Mouse (Mus musculus): Measurements from ENCODE around the gene Fbxl15.

The Fbxl15 gene

DNA sequence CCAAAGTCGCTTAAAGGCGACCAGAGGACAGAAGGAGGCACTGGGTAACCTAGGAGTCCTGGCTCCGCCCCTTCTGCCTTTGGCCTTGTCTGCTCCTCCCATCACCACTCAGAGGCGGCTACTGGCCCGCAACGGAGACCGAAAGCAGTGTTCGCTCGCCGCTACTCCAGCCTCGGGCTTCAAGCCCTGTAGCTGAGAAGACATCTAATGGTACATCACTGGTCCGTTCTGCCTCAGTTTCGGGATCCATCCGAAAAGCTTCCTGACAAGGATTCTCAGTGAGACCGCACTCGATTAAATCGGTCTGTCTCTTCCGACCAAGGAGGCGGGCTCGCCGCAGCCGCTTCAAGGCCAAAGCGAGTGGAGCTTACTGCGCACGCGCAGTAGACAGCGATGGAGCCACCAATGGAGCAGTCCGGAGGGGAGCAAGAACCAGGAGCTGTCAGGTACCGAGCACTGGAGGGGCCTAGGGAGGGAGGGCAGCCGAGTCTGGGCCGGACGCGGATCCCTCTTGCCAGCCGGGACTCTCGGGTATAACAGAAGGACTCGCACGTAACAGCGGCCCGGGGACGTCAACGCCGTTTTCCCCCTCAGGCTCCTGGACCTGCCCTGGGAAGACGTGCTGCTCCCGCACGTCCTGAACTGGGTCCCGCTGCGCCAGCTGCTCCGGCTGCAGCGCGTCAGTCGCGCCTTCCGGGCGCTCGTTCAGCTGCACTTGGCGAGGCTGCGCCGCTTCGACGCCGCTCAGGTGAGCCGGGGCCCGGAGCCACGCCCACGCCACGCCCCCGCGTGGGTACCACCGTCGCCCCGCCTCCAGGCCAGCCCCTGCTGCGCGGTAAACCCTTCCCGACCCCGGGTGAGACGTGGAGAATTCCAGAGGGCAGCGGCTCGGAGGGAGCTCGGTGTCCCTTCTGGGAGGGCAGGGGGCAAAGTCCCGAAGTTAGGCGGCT is at the start of gene Fbxl15:
Gene Fbxl15 (plus strand): TSS at position 104 of the 950 bp plus-strand sequence.
- peak; percentile 96 for DNase-seq

DNA sequence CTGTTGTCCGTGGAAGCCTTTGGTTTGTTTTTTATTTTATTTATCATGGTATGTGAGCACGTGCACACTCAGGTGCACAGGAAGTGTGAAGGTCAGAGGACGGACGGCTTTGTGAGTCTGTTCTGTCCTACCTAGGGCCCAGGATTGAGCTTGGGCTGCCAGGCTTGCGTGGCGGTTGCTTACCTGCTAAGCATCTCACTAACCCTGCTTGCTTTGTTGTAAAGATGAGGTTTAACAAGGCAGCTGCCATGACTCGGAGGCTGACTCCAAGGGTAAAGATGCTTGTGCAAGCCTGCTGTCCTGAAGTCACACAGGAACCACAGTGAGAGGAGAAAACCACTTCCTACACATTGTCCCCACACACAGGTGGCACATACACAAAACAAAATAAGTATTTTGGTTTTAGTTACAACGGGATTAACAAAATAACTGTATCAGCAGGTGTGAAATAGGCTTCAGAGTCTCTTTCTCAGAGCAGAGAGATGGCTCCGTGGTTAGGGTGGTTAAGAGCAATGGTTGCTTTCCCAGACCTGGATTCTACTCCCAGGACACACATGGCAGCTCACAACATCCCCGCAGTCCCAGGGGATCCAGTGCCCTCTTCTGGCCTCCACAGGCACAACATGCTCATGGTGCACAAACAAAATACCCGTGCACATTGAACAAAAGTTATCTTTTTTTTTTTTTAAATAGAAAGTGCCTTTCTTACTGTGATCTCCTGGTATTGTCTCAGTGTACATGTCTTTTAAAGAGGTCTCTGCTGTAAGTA is 45.7 kb upstream of the Fbxl15 start:
- DNase-seq = no peak

DNA sequence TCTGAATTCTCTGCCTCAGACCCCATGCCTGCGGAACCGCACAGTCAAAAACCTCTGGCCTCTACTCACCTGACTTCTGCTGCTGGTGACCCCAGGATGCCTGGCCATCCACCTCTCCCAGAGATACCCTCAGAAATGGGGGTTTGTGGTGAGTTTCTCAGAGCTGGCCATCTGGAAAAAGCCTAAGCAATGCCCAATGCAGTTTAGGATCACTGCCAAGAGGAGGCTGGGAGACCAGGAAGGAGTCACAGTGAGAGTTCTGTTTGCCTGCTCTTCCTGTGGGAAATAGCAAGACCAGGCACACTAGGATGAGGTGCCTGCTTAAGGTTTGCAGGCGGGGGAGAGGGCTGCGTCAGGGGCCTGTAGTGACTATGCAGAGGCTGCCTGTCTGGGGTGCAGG is 43.3 kb upstream of the Fbxl15 start:
- DNase-seq = no peak

DNA sequence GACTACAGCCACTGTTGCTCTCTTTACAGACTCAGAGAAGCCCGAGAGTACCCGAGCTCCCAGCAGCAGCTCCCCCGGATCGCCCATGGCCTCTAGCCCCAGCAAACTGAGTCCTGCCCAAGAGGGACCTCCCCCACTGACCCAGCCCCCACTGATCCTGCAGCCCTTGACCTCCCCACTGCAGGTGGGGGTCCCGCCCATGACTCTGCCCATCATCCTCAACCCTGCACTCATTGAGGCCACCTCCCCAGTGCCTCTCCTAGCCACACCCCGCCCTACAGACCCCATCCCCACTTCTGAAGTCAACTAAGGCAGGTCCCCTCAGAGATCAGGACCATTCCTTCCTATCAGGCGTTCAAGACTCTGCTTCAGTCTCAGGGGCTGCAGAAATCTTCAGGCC is 42.4 kb upstream of the Fbxl15 start:
- DNase-seq = no peak

DNA sequence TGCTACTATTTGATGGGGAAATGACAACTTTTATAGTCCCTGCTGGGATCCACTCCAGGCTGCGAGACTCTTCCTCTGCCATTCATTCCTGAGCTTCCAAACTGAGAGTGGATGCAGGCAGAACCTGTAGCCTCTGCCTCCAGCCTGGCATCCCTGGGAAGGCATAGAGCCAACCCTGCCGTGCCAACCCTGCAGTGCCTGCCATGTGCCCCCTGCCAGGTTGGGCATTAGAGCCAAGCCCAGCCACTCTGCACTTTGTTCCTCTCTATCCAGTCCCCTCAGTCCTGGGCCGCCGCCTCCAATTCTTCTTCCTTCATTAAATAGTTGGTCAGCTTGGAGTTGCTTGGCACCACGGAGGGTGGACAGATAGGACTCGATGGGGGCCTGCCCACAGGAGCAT is 41.9 kb upstream of the Fbxl15 start:
- DNase-seq = no peak

DNA sequence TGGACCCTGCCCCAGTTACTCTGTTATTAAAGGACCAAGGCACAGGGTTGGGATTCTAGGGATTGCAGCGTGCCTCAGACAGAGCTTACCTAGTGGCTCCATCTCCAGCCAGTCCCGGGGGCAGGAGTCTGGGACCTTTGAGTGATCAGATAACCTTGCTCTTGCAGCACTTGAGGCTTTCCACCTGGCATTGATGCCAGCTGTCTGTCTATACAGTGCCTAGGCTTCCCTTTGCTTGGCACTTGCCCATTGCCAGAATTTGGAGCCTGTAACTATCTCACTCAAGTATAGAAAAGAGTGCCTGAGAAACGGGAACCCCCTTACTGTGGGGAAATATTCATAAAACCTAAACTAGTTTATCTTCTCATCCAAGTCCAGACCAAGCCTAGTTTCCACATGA is 41.1 kb upstream of the Fbxl15 start:
- DNase-seq = no peak

DNA sequence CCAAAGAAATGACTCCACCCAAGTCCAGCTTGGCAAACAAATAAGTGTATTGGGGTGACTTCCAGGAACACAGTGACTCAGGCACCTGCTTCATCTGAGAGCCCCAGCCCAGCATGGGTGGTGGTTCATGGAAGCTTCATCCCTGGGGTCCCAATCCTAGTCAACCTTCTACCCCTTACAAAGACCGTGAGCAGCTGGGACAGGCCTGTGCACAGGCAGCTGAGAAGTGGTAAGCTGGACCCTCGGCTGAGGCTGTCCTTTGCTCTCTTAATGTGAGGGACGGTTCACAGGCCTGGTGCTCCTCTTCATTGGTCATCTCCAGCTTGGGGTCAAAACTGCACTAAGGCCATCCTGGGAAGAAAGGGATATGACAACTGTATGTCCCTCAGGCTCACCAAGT is 40.4 kb upstream of the Fbxl15 start:
- no peak for DNase-seq

DNA sequence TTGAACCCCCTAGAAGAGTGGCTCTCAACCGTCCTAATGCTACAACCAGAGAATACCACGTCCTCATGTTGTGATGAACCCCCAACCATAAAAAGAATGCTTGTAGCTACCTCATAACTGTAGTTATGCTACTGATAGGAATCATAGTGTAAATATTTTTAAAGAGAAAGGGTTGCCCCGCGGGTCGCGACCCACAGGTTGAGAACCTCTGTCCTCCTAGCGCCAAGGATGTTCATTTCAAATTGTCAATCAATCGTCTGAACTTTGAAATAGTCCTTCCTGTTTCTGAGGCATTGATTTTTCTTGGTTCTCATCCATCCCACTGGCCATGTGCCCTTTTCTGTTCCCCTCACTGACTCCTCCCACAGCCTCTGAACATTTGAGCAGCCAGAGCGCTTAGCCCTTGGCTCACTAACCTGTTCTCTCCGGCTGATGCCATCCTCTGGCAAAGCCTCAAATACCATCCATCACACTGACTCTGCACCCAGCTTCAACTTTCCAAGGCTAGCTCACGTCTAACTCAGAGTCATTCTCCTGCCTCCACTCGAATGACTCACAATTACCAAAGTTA is 37.4 kb upstream of the Fbxl15 start:
- no peak for DNase-seq

DNA sequence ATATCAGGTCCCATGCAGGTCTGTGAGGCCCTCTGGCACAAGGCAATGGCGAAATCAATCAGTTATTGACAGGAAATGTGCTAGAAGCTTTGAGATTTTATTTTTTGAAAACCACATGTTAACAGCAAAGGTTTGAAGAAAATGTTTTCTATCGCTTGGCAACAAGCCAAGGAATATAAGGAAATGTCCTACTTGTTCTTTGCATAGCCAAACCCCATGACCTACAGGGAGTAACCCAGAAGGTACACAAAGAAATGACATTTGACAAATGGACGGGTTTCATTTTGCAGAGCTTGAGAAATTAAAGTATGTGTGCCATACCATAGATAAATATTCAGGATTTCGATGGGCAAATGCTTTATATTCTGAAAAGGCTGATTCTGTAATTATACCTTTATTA is 31.0 kb upstream of the Fbxl15 start:
- DNase-seq = no peak

DNA sequence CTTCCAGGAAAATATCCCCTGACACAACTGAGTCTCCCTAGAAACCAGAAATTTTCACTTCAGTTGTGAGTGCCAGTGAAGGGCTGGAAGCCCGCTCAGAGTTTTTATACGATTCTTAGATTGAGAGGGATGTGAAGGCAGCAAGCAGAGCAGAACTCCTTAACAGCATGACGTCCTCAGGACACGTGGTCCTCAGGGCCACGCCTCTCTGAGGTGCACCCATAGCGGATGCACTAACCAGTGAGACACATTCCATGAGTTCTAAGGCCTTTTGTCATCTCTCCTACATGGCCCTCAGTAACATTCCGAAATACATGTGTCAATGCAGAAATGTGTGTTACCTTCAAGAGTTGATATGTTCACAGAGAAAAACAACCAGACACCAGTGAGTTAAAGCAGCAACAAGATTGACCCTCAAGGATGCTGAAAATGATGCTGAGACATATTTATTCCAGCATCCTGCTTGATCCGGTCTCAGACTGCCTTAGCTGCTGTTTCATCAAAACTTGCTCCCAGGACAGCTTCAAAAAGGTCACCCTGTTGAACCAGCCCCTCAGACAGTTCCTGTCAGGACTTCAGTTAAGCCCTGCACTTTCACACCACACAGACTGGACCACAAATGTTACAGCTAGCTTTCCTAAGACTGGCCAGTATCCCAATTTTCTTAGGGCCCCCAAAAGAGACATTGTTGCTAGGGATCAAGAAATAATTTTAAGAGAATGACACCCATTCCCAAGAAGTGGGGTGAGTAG is 27.5 kb upstream of the Fbxl15 start:
- DNase-seq = no peak

DNA sequence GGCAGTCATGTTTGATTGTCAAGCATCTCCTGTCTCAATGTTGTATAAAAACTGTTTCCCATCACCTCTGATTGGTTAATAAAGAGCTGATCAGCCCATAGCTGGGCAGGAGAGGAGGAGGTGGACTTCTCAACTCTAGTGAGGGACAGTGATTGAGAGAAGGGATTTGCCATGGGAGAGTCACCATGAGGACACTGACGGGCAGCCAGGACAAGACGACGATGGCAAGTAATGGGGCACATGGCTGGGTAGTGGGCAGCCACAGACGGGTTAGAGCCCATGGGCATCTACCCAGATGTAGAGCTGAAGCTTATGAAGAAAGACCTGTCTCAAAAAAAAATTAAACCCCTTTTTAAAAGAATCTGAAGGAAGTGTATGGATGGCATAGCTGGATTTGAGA is 25.4 kb upstream of the Fbxl15 start:
- no peak for DNase-seq

DNA sequence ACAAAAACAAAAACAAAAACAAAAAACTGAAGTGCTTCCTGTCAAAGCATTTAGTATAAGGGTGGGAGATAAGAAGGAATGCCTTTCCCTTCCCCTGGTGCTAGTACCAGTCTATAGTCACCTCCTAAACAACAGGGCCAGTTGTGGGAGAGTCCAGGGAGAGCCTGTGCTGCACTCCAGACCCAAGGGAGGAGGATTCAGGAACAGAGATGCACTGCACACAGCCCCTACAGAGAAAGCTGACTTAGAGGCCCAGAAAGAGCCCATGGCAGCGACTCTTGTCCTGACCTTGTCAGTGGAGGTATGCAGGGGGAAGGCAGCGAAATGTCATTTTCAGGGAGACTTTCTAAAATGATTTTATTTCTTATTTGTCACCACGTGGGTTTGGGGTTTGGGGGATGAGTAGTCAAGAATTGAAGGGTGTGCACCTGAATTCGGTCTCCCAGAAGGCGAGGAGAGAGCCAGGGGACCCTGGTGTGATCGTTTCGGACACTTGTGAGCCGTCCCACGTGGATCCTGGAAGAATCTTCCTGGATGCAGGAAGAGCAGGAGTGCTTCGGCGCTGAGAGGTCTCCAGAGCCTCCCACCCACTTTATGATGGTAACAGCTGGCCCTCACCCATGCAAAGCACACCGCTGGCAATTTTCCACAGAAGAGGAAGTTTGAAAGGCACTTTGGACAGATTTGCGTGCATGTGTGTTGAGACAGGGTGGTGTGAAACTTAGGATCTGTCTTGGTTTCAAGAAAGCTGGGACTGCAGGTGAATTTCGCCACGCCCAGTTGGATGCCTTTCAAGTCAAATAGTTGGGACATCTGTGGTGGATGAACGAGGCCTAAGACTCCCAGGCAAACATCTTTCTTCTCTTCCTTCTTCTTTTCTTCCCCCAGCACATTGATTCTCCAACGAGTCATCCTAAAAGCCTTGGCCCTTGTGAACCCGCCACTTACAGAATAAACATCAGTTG is 24.5 kb upstream of the Fbxl15 start:
- no peak for DNase-seq

DNA sequence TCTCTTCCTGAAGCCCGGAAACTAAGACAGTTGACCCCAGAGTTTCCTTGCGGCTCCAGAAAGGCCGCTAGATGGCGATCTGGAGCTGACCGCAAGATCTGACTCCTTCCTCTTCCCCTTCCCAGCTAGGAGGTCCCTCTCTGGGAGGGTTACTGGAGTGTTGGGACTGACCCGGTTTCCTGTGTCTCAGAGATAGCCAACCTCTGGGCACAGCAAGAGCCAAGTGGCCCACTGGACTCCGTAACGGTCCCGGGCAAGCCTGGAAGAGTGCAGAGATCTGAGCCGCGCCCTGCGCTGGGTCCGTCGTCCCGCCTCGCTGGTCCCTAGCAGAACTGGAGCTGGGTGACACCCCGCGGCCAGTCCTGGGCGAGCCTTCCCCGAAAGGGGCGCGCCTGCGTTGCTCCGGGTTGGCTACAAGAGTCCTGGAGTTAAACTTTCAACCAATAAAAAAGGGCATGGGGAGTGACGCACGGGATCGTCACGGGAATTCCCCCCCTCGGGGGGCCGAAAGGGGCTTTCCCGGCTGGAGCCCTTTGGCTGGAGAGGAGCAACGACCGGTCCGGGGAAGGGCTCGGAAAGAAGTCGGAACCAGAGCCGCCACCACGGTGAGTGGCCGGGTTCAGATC is 23.7 kb upstream of the Fbxl15 start, which contains the start of gene Nfkb2:
Gene Nfkb2 (plus strand): TSS at position 105 of the 626 bp plus-strand sequence.
- peak; percentile 79 for DNase-seq

DNA sequence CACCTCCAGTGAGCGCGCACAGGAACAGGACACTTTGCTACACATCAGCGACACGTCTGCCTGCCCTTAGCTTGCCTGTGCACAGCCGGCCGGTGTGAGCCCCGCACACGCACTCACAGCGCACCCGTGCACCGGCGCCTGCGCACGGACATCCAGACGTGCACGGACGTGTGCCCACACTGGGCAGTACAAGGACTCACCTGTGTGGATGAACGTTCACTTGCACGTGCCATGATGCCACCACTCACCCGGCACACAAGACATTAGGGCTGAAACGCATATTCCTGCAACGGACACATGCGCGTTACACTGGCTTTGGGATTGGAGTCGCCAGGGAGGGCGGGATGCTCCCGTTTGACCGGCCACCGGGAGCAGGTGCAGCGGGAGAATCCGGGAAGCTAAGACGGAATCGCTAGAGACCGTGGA is 23.1 kb upstream of the Fbxl15 start:
- DNase-seq = no peak

DNA sequence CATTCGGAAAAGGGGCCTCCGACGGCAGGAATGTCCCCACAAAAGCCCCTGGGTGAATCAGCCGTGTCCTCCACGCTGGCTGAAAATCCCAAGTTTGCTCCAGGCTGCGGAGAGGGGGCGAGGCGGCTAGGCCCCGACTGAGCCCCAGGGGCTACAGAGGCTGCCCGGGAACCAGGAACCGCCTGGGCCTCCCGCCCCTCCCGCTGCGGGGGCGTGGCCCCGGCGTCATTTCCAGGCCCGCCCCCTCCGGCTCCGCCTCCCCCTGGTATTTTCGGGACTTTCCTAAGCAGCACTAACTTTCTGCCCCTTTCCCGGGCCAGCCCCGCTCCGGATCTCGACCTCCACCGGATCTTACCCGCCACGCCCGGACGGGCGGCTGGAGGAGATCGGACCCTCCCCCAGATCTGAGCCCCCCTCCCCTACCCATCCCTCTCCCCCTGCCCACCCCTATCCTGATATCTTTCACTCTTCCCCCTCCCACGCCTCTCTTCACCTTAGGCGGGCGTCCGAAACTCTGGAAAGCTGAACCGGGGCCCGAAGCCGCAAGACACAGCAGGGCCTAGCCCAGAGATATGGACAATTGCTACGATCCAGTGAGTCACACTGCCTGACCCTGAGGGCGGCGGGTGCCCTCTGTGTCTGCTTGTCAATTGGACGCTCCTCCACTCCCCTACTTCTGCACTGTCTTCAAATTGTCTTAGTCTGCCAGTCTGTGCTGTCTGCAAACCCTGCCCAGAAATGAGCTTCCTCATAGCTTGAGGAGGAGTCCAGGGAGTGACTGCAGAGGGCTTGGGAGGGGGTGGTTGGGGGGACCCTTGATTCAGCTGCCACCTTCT is 22.3 kb upstream of the Fbxl15 start:
- DNase-seq = no peak

DNA sequence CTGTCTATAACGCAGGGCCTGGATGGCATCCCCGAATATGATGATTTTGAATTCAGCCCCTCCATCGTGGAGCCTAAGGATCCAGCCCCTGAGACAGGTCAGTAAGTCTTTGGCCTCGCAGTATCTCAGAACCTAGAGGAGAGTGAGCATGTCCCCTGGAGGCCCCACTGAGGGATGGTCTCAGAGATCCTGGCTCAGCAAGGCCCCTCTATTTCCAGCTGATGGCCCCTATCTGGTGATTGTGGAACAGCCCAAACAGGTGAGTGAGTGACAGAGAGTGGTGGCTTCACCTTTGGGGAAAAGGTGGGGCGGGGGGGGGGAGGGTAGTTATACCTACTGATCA is 21.7 kb upstream of the Fbxl15 start:
- DNase-seq = no peak

DNA sequence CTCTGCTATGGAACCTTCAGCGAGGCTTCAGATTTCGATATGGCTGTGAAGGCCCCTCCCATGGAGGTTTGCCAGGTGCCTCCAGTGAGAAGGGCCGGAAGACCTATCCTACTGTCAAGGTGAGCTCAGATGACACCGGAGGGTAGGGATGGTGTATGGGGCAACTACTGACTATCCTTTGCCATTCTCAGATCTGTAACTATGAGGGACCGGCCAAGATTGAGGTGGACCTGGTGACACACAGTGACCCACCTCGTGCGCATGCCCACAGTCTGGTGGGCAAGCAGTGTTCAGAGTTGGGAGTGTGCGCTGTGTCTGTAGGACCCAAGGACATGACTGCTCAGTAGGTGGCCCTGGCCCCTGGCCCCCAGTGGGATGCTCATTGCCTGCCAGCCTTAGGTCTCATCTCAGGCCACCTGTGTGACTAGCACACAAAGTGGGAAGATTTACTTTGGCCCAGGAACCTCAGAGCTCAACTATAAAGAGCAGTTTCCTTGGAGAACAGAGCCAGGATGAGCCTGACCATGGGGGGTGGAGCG is 21.2 kb upstream of the Fbxl15 start:
- DNase-seq = no peak

DNA sequence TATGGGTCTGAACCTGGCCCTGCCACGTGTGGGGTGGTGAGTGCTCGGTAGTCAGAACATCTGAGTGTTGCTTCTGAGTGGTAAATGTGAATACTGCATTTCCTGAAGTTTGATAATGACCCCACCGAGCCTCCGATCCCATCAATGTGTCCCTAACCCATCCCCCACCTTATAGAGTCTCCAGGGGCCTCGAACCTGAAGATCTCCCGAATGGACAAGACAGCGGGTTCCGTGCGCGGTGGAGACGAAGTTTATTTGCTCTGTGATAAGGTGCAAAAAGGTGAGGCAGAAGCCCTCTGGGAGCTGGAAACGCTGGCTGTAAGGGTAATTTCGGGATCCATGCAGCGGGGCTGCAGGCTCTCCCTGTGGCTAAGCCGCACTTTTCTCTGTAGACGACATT is 20.2 kb upstream of the Fbxl15 start:
- peak; percentile 3 for DNase-seq

DNA sequence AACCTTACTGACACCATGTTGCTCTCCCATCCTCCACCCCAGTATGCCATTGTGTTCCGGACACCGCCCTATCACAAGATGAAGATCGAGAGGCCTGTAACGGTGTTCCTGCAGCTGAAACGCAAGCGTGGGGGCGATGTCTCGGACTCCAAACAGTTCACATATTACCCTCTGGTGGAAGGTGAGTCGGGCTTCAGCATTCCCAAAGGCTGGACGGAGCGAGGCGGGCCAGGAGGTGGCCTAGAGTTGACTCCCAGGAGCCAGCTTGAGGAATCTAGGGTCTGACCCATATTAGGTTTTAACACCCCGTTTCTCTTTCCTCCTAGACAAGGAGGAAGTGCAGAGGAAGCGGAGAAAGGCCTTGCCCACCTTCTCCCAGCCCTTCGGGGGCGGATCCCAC is 19.7 kb upstream of the Fbxl15 start:
- DNase-seq = peak; percentile 2

All from right cerebral cortex, postnatal 25 days (tissue).